Comparison of ENCODE assay signal across 9 mouse cellular contexts in genomic region chr12:13598545-13598944, GRCm38 (mm10).
DNase-seq lines count a peak whose midpoint lies in the region; ATAC-seq and TF ChIP-seq lines count a peak whose summit lies in the region.
"Had no signal": no experiment of that assay in that cellular context is flagged by ENCODE, and none has a peak within 500 bp of the region (broad histone marks: within the 10 kb centered on the region; RNA-seq: fewer than 3 reads in every experiment).

No protein-coding gene starts in this region.

- WGBS in lung, embryonic 14.5 days = 60% methylated on average over 4 of the region's 4 CpGs
- WGBS in lung, adult 2 months = 71% methylated on average over 4 of the region's 4 CpGs
- 72% methylated on average over 4 of the region's 4 CpGs for WGBS in midbrain, embryonic 14.5 days

- intact Hi-C loops in left cerebral cortex, adult 2 months (cut with DNase I) = loop anchor here (1.0 to 10.0 kb wide), 3 partner anchors 136 to 486 kb away; no protein-coding TSS in a partner anchor

- no peak for ATAC-seq in lung, embryonic 14.5 days (ENCODE audit: insufficient read depth)
- ATAC-seq in midbrain, embryonic 14.5 days (ENCODE audit: low FRiP score, low TSS enrichment) = no peak
- ATAC-seq: forebrain, embryonic 14.5 days had no signal

- no peaks in the 10 kb centered on the region for H3K4me1 ChIP-seq in lung, embryonic 14.5 days (ENCODE audit: insufficient read depth)
- H3K4me1 ChIP-seq in lung, adult 2 months (ENCODE audit: control insufficient read depth, insufficient read depth, low read length) = no peaks in the 10 kb centered on the region
- H3K4me1 ChIP-seq in midbrain, embryonic 14.5 days (ENCODE audit: control insufficient read depth, insufficient read depth, low read length) = no peaks in the 10 kb centered on the region

- peak; percentile 9 for DNase-seq in lung, embryonic 14.5 days
- no peak for DNase-seq in lung, adult 2 months
- peak; percentile 94 for DNase-seq in gonadal fat pad, adult 2 months (ENCODE audit: low read depth)
- peak; percentile 64 to 74 for DNase-seq in left cerebral cortex, adult 2 months (ENCODE audit: extremely low spot score in 1 of 2, low spot score in 2 of 2)
- peak; percentile 80 for DNase-seq in right cerebral cortex, postnatal 25 days
- DNase-seq in heart, adult 9 months (ENCODE audit: low spot score in 2 of 2) = no peak
- no peak for DNase-seq in midbrain, embryonic 14.5 days
- DNase-seq: adrenal gland, postnatal 14 days had no signal

- H3K27me3 ChIP-seq in lung, embryonic 14.5 days (ENCODE audit: insufficient read depth, low read length) = no peaks in the 10 kb centered on the region
- no peaks in the 10 kb centered on the region for H3K27me3 ChIP-seq in midbrain, embryonic 14.5 days (ENCODE audit: control insufficient read depth, insufficient read depth, low read length)

- no peak overlapping the region for H3K9ac ChIP-seq in lung, embryonic 14.5 days
- H3K9ac ChIP-seq in midbrain, embryonic 14.5 days (replicated peaks; ENCODE audit: low read length) = no peak overlapping the region

- no peak for TF ChIP-seq CTCF in lung, embryonic 14.5 days (IDR thresholded peaks at IDR 0.05; ENCODE audit: low read depth)
- TF ChIP-seq CTCF in lung, adult 2 months (IDR thresholded peaks at IDR 0.05; ENCODE audit: insufficient read depth, low read length) = no peak
- TF ChIP-seq CTCF in left cerebral cortex, adult 2 months (IDR thresholded peaks at IDR 0.05) = no peak

- no peaks in the 10 kb centered on the region for H3K9me3 ChIP-seq in lung, embryonic 14.5 days (ENCODE audit: low read depth, low read length)
- no peaks in the 10 kb centered on the region for H3K9me3 ChIP-seq in midbrain, embryonic 14.5 days (ENCODE audit: control insufficient read depth, low read length)

- H3K4me2 ChIP-seq in lung, embryonic 14.5 days = no peak overlapping the region
- no peak overlapping the region for H3K4me2 ChIP-seq in midbrain, embryonic 14.5 days (ENCODE audit: low read length)

- no peaks in the 10 kb centered on the region for H3K36me3 ChIP-seq in lung, embryonic 14.5 days (ENCODE audit: insufficient read depth)
- no peaks in the 10 kb centered on the region for H3K36me3 ChIP-seq in midbrain, embryonic 14.5 days (ENCODE audit: control insufficient read depth, insufficient read depth, low read length)

- H3K27ac ChIP-seq in lung, embryonic 14.5 days (ENCODE audit: low read depth) = no peak overlapping the region
- H3K27ac ChIP-seq in left cerebral cortex, adult 2 months = peak overlapping the region; percentile 68
- H3K27ac ChIP-seq in midbrain, embryonic 14.5 days (replicated peaks; ENCODE audit: low read depth, low read length) = no peak overlapping the region

- no peak for TF ChIP-seq POLR2A in lung, adult 2 months (IDR thresholded peaks at IDR 0.05; ENCODE audit: borderline replicate concordance, extremely low read depth, low read depth, low read length)

- H3K4me3 ChIP-seq in lung, embryonic 14.5 days (ENCODE audit: low read depth, low read length) = no peak overlapping the region
- no peak overlapping the region for H3K4me3 ChIP-seq in lung, adult 2 months (replicated peaks; ENCODE audit: extremely low read depth, low read depth, low read length)
- H3K4me3 ChIP-seq in left cerebral cortex, adult 2 months = no peak overlapping the region
- no peak overlapping the region for H3K4me3 ChIP-seq in midbrain, embryonic 14.5 days (replicated peaks; ENCODE audit: low read depth, low read length)

Comparison
In these comparisons a context has a peak if more than half of its experiments do, and no peak if none do; other contexts are left out.
1. DNase-seq: peak in lung, embryonic 14.5 days (single experiment), gonadal fat pad, adult 2 months (single experiment), left cerebral cortex, adult 2 months (2 of 2) and right cerebral cortex, postnatal 25 days (single experiment); none in lung, adult 2 months (single experiment), heart, adult 9 months (0 of 2) and midbrain, embryonic 14.5 days (single experiment).